Mouse (Mus musculus) neural tube, embryonic 14.5 days (tissue): ENCODE measurements around the gene Gcfc2. TPM values are rescaled to one million over a fixed set of nuclear protein-coding genes. Genes with fewer than 3 reads are reported as not detected.

Experiments used
- ATAC-seq: fragments of 200-750 bp; cut with Nextera tagmentation; 2 replicates; pipeline ENCODE4 v1.8.0; 2017; ENCODE audit warnings: low read depth, mild to moderate bottlenecking, moderate TSS enrichment, moderate library complexity
- H3K27ac ChIP-seq: fragments of 300-500 bp; sonication (generic); 2 replicates; pipeline ENCODE4 v1.5.1; 2014; ENCODE audit warnings: low read depth, mild to moderate bottlenecking, control low read depth, low read length, moderate library complexity, mixed read lengths
- H3K27me3 ChIP-seq: fragments of 300-500 bp; sonication (generic); 2 replicates; pipeline ENCODE4 v1.6.1; 2014; ENCODE audit warnings: low read length; ENCODE audit not compliant: control insufficient read depth, insufficient read depth
- H3K36me3 ChIP-seq: fragments of 300-500 bp; sonication (generic); 2 replicates; pipeline ENCODE4 v1.6.1; 2014; ENCODE audit warnings: low read length, mixed read lengths; ENCODE audit not compliant: control insufficient read depth, insufficient read depth
- H3K4me1 ChIP-seq: fragments of 300-500 bp; sonication (generic); 2 replicates; pipeline ENCODE4 v1.6.1; 2014; ENCODE audit warnings: low read length; ENCODE audit not compliant: control insufficient read depth, insufficient read depth
- H3K4me2 ChIP-seq: fragments of 300-500 bp; sonication (generic); 2 replicates; pipeline ENCODE4 v1.6.1; 2014; ENCODE audit warnings: mild to moderate bottlenecking, low read depth, low read length, control low read depth
- H3K4me3 ChIP-seq: fragments of 300-500 bp; sonication (generic); 2 replicates; pipeline ENCODE4 v1.5.1; 2014; ENCODE audit warnings: low read depth, low read length, control low read depth, mixed read lengths
- H3K9ac ChIP-seq: fragments of 300-500 bp; sonication (generic); replicated peaks from 2 replicates; pipeline ENCODE4 v1.6.1; 2014; ENCODE audit warnings: low read depth, mild to moderate bottlenecking, control low read depth, low read length, mixed read lengths
- H3K9me3 ChIP-seq: fragments of 300-500 bp; sonication (generic); 2 replicates; pipeline ENCODE4 v1.6.1; 2016; ENCODE audit warnings: low read length; ENCODE audit not compliant: control insufficient read depth
- WGBS: fragments of 180-500 bp; shearing (Covaris S2); extraction: QIAGEN DNeasy Blood & Tissue Kit; methylation state at CpG from one replicate; pipeline ENCODE4 v1.1.7; 2014; 5-methylcytosine and 5-hydroxymethylcytosine counted together
- polyA plus RNA-seq: library from polyadenylated mRNA; unstranded; fragments of >200 nt; fragmentation: Nextera tagmentation; extraction: Ambion mirVana; gene quantifications from 2 replicates; pipeline ENCODE4 v1.2.1, GENCODE M21; 2014

Gcfc2 gene
- polyA plus RNA-seq, 1 experiment from 2014 or later: 12.3 TPM

GRCm38 (mm10) chr6:81941718-81942117 is 18.2 kb downstream of the Gcfc2 start:
- no peak overlapping the region for H3K4me2 ChIP-seq
- H3K9me3 ChIP-seq: no peaks in the 10 kb centered on the region
- no peak overlapping the region for H3K9ac ChIP-seq
- 95% methylated on average over 5 of the region's 5 CpGs for WGBS
- no peaks in the 10 kb centered on the region for H3K4me1 ChIP-seq
- no peak overlapping the region for H3K4me3 ChIP-seq
- no peak for ATAC-seq
- no peak overlapping the region for H3K27ac ChIP-seq
- no peaks in the 10 kb centered on the region for H3K27me3 ChIP-seq
- H3K36me3 ChIP-seq: peaks cover 49% of the 10 kb centered on the region

- Histone ChIP-seq H3K36me3 (peaks cover 50% of the 10 kb centered on the region), H3K9ac (no peak overlapping the region), H3K9me3 (no peaks in the 10 kb centered on the region), H3K27ac (no peak overlapping the region), H3K4me3 (no peak overlapping the region), H3K4me1 (no peaks in the 10 kb centered on the region), H3K4me2 (no peak overlapping the region), H3K27me3 (no peaks in the 10 kb centered on the region)
- WGBS: 95% methylated on average over 2 of the region's 2 CpGs
- ATAC-seq: no peak
Observed at GRCm38 (mm10) chr6:81943281-81943680, 19.8 kb downstream of the Gcfc2 start.

GRCm38 (mm10) chr6:81944432-81944831 is 21.0 kb downstream of the Gcfc2 start:
- Histone ChIP-seq H3K36me3 (peaks cover 53% of the 10 kb centered on the region), H3K9ac (no peak overlapping the region), H3K9me3 (no peaks in the 10 kb centered on the region), H3K4me1 (no peaks in the 10 kb centered on the region), H3K4me2 (no peak overlapping the region), H3K27ac (no peak overlapping the region), H3K27me3 (no peaks in the 10 kb centered on the region), H3K4me3 (no peak overlapping the region)
- ATAC-seq: no peak
- 94% methylated on average over 3 of the region's 3 CpGs for WGBS

GRCm38 (mm10) chr6:81946906-81947305 is 23.4 kb downstream of the Gcfc2 start:
- H3K27ac ChIP-seq: no peak overlapping the region
- no peaks in the 10 kb centered on the region for H3K4me1 ChIP-seq
- no peak overlapping the region for H3K9ac ChIP-seq
- no peaks in the 10 kb centered on the region for H3K9me3 ChIP-seq
- no peak overlapping the region for H3K4me2 ChIP-seq
- no peaks in the 10 kb centered on the region for H3K27me3 ChIP-seq
- no peak for ATAC-seq
- peaks cover 50% of the 10 kb centered on the region for H3K36me3 ChIP-seq
- over 99% methylated on average over 6 of the region's 6 CpGs for WGBS
- H3K4me3 ChIP-seq: no peak overlapping the region

GRCm38 (mm10) chr6:81955133-81955532 is 31.7 kb downstream of the Gcfc2 start:
- Histone ChIP-seq H3K36me3 (peaks cover 59% of the 10 kb centered on the region), H3K4me2 (no peak overlapping the region), H3K27ac (no peak overlapping the region), H3K9ac (no peak overlapping the region), H3K4me1 (no peaks in the 10 kb centered on the region), H3K9me3 (no peaks in the 10 kb centered on the region), H3K4me3 (no peak overlapping the region), H3K27me3 (no peaks in the 10 kb centered on the region)
- no peak for ATAC-seq
- WGBS: 95% methylated on average over 5 of the region's 5 CpGs

- WGBS: 88% methylated on average over 4 of the region's 4 CpGs
- H3K4me1 ChIP-seq: no peaks in the 10 kb centered on the region
- H3K4me3 ChIP-seq: no peak overlapping the region
- no peak overlapping the region for H3K4me2 ChIP-seq
- no peak overlapping the region for H3K9ac ChIP-seq
- peaks cover 57% of the 10 kb centered on the region for H3K36me3 ChIP-seq
- no peak overlapping the region for H3K27ac ChIP-seq
- H3K27me3 ChIP-seq: no peaks in the 10 kb centered on the region
- H3K9me3 ChIP-seq: no peaks in the 10 kb centered on the region
- ATAC-seq: no peak
Observed at GRCm38 (mm10) chr6:81956399-81956798, 32.9 kb downstream of the Gcfc2 start.

GRCm38 (mm10) chr6:81957992-81958391 is 34.5 kb downstream of the Gcfc2 start:
- H3K4me1 ChIP-seq: no peaks in the 10 kb centered on the region
- no peak overlapping the region for H3K9ac ChIP-seq
- H3K4me3 ChIP-seq: no peak overlapping the region
- H3K9me3 ChIP-seq: no peaks in the 10 kb centered on the region
- H3K27ac ChIP-seq: no peak overlapping the region
- H3K27me3 ChIP-seq: no peaks in the 10 kb centered on the region
- peaks cover 54% of the 10 kb centered on the region for H3K36me3 ChIP-seq
- ATAC-seq: no peak
- no peak overlapping the region for H3K4me2 ChIP-seq
- WGBS: 94% methylated on average over 11 of the region's 11 CpGs

- H3K27ac ChIP-seq: no peak overlapping the region
- H3K27me3 ChIP-seq: no peaks in the 10 kb centered on the region
- 94% methylated on average over 8 of the region's 8 CpGs for WGBS
- no peak overlapping the region for H3K4me2 ChIP-seq
- H3K4me1 ChIP-seq: peaks cover 4% of the 10 kb centered on the region
- no peaks in the 10 kb centered on the region for H3K9me3 ChIP-seq
- H3K4me3 ChIP-seq: no peak overlapping the region
- H3K9ac ChIP-seq: no peak overlapping the region
- no peak for ATAC-seq
- peaks cover 52% of the 10 kb centered on the region for H3K36me3 ChIP-seq
Observed at GRCm38 (mm10) chr6:81959866-81960265, 36.4 kb downstream of the Gcfc2 start.

- Histone ChIP-seq H3K9me3 (no peaks in the 10 kb centered on the region), H3K27me3 (no peaks in the 10 kb centered on the region), H3K9ac (no peak overlapping the region), H3K4me2 (no peak overlapping the region), H3K36me3 (peaks cover 52% of the 10 kb centered on the region), H3K4me3 (no peak overlapping the region), H3K4me1 (peaks cover 8% of the 10 kb centered on the region), H3K27ac (no peak overlapping the region)
- 93% methylated on average over 1 of the region's 1 CpGs for WGBS
- no peak for ATAC-seq
Observed at GRCm38 (mm10) chr6:81960284-81960683, 36.8 kb downstream of the Gcfc2 start.
